Mouse (Mus musculus) thymus, postnatal 10 days (tissue): ENCODE data around the gene Ush2a.

Source experiments
- DNase-seq, 2 experiments: peaks; one replicate each; pipeline ENCODE4 v3.0.0; 2021; ENCODE audit warnings: low spot score in 2 of 2

Ush2a gene

DNA sequence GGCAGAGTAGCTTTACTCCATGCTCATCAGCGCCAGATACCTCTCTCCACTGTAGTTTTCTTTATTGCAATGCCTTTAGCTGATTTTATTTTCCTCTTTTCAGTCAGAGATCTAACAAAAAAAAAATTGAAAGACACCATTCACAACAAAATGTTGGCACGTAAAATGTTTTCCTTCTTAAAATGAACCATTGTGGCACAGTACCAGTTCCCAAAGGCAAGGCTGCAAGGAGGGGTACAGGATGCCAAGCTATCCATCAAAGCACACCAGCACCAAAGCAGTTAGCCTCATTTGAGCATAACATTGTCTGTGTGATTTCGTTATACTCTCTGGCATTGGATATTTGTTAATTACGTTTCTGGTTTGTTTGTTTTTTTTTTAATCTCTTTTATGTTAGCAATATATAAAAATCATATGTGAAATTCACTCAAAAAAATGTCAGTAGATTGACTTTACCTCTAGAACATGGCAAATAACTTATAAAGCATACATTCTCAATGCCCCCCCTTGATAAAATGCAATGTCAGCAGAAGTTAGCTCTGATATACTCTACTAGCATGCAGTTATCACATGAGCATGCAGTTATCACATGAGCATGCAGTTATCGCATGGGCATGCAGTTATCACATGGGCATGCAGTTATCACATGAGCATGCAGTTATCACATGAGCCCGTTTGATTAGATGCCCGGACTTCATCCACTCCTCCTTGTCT, 510.9 kb downstream of the Ush2a start:
- DNase-seq: no peak

DNA sequence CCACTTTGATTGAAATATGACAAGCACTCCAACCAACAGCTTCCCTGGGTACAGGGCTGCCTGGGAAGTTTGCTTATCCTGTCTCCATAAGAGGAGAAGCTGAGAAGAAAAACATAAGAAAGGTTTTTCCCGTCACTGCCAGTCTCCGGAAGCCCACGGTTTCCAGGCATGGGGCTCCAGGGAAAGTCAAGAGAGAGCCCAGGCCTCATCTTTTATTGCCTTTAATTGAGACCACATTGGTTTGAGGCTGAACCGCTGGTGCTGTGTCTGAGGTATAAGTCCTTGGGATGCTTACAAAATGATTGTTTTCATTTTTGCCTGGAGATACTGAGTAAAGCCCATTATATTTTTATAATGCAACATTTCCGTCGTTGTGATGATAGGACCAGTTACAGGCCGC, 511.8 kb downstream of the Ush2a start:
- no peak for DNase-seq

DNA sequence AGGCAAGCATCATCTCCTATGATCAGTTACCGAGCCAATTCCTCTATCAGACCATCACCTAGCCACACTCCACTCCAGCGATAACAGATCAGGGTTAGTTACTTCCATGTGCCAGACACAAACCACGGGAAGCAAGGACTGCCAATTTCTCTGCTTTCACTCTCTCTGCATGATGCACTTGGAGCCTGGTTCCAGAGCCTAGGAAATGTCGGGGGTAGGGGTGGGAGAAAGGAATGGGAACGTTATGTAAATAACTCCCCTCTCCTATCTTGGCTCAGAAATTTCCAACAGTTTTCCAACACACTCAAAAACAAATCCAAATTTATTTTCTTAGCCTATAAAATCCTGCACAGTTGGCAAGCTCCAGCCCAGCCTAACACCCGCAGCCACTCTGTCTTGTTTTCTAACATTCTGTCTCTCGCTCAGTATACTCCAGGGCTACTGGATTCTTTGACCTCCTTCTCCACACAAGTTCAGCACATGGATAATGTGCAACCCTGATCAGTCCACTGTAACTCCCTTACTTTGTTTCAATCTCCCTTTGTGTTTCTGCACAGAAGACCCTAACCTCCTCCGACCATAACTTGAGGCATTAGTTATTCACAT, 515.8 kb downstream of the Ush2a start:
- no peak for DNase-seq

- DNase-seq: no peak
These were observed 523.2 kb downstream of the Ush2a start for GRCm38 (mm10) chr1:188785056-188785455.

GRCm38 (mm10) chr1:188805069-188805468, 543.2 kb downstream of the Ush2a start:
- no peak for DNase-seq

DNA sequence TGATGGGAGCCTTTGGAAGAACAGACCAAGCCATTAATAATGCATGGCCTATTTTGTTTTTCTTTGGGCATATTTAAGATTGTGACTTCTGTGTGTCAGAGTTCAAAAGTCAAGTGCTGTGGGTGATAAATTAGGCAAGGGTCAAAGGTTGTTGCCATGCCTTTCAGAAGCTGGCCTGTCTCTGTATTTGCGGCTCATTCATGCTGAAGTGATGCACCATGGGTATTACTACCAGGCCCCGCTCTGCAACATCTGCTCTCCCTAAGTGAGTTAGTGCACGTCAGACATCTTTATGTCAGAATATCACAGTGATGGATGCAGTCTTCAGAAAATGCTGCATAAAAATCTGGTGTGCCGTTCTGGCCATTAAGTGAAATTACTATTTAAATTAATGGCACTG, 544.0 kb downstream of the Ush2a start:
- no peak for DNase-seq

DNA sequence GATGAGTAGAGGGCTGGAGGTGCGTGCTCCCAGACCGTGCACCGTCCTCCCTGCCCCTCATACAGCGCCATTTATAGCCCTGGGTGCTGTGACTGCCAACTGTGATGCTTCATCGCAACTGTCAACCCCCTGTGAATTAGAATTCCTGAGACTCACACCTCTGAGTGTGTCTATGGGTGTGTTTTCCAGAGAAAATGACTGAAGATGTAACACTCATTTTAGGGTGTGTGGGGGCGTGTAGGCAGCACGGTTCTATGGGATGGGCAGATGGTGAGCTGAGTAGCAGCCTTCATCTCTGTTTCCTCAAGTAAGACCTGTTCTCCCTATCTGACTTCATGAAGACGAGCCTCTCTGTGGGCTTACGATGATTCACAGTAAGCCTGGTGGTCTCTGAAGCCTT, 548.8 kb downstream of the Ush2a start:
- DNase-seq: no peak

- DNase-seq: no peak
These were observed 553.2 kb downstream of the Ush2a start for GRCm38 (mm10) chr1:188815072-188815471.

DNA sequence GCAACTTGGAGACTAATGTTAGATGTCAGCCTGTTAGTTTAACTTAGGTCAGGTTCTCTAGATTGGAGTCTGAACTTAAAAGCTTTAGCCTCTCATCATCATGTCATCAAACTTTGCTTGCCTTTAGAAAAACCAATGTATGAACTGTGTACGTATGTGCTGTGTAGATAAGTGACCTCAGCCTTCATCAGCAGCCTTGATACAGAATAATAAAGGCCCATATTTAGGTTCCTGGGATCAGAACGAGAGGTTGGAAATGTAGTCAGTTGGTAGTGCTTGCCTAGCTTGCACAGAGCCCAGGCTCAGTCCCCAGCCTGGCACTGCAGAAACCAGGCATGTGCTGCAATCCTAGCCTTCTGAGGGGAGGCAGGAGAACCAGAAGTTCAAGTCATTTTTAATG, 562.4 kb downstream of the Ush2a start:
- no peak for DNase-seq

GRCm38 (mm10) chr1:188824878-188825532, 563.2 kb downstream of the Ush2a start:
- no peak for DNase-seq

GRCm38 (mm10) chr1:188830527-188831407, 568.9 kb downstream of the Ush2a start:
- no peak for DNase-seq

DNA sequence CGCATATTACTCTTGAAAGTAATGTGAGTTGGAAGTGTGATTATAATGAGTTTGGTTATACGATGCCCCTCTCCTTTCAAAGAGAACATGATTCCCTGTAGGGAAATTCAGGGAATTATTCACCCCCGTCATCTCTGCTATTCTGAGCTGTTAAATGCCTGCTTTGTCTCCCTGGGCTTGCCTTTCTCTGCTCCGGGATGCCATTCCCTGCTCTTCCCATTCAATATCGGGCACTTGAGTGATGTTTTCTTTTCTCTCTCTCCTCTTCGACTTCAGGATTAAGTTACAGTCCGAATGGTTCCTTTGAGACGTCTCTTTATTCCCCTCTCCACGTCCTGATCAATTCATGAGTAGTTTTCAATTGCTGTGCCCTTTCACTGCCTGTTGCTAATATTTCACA, 572.1 kb downstream of the Ush2a start:
- no peak for DNase-seq

GRCm38 (mm10) chr1:188834770-188835169, 572.9 kb downstream of the Ush2a start:
- DNase-seq: no peak

DNA sequence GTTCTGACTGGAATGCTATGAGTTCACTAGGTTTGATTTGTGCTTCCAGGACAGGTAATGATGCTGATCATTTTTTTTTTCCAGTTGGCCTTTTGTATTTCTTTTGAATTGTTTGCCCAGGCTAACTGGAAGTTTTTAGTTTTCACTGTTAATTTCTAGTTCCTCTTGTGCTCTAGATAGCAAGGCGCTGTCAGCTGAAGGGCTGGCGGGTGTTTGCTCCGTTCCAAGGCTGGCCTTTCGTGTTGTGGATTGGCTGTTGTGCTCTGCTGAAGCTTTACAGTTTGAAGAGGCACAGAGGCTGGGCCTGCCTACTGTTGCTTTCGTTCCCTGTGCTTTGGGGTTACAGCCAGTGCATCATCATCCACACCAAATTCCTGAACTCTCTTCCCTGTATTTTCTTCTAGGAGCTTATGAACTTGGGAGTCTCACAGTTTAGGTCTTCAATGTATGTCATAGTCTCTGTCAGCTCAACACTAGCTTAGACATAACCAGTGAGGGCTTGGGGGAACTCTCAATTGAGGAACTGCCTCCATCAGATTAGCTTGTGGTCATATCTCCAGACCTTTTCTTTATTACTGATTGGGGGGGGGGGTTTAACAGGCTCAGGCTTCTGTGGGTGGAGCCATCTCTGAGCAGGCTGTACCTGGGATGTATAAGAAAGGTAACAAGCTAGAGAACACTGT, 575.9 kb downstream of the Ush2a start:
- DNase-seq: no peak

DNA sequence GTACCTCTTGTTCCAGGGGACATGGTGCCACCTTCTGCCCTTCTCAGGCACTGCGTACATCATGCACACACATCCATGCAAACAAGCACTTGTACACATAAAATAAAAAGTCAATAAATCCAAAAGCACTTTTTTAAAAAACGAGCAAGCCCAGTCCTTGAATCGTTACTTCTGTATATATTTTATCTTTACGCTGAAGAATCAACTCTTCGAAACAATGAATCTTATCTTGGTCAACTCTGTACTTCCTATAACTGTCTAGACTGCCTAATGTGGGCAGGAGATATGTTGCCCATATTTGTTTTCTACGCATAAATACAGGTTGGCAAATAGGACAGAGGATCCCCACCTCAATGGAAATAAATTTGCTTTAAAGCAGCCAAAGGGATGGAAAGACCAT, 585.4 kb downstream of the Ush2a start:
- no peak for DNase-seq

GRCm38 (mm10) chr1:188852776-188853175, 591.0 kb downstream of the Ush2a start:
- no peak for DNase-seq

- no peak for DNase-seq
These were observed 592.4 kb downstream of the Ush2a start for GRCm38 (mm10) chr1:188854240-188854639.

GRCm38 (mm10) chr1:188855034-188855433, 593.2 kb downstream of the Ush2a start:
- DNase-seq: no peak

GRCm38 (mm10) chr1:188859718-188860117, 597.9 kb downstream of the Ush2a start:
- no peak for DNase-seq

- DNase-seq: no peak
These were observed 604.1 kb downstream of the Ush2a start for GRCm38 (mm10) chr1:188865881-188866280.

DNA sequence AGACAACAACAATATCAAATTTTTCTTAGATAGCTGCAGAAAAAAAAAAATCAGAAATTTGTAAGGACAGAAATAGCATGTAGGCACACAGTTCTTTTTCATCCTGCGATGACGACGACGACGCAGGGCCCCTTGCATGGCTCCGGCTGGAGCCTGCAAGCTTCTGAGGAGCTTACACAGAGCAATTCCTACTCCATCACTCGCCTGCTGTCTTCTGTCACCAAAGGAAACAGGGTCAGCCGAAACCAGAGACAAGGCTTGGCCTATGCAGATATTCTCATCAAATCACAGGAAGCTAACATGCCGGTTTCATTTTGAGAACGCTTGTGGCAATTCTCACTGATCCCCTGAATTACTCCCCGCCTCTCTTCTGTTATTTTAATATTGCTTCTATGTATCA, 604.7 kb downstream of the Ush2a start:
- DNase-seq: no peak
